Mouse (Mus musculus): ENCODE measurements around the gene Lamb2.

DNA sequence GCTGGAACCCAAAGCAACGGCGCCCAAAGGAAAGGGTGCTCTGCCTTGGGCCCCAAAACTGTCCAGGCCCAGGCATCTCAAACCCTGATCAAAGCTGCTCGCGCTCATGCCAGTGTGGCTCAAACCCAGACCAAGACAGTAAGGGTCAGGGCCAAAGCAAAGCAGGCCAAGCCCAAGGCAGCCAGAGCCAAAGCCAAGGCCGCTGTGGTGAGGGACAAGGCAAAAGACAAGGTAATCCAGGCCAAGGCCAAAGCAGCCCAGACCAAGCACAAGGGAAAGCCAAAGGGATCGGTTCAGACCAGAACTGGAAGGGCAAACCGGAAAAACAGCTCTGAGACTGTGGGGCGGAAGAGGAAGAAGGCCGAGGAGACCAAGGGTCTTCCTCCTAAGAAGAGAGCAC, 15.8 kb upstream of the Lamb2 start:
- TF ChIP-seq GATA1 (IDR thresholded peaks at IDR 0.05; ENCODE audit: low read length): no peak
- TF ChIP-seq TAL1 (IDR thresholded peaks at IDR 0.05; ENCODE audit: low read length): no peak
